Mouse (Mus musculus) kidney, postnatal 36 days (tissue): Measurements from ENCODE around the gene Plxnb3.
"Not testable (repeated sequence)": the region's sequence is repeated elsewhere in the genome, so short reads cannot be mapped to it uniquely, and the experiment has no call there.

Source experiments
- DNase-seq, 2 experiments: peaks; one replicate each; pipeline ENCODE4 v3.0.0; 2021 to 2022; ENCODE audit warnings: mixed read lengths in 2 of 2

Plxnb3 gene

GRCm38 (mm10) chrX:73756334-73757140, at the start of gene Plxnb3:
Gene Plxnb3, plus strand, starts transcription at chrX:73757090.
- DNase-seq = no peak

GRCm38 (mm10) chrX:73715476-73716108, 41.3 kb upstream of the Plxnb3 start:
- DNase-seq = peak; percentile 49 to 67

- DNase-seq = peak; percentile 96 to 97
Observed at GRCm38 (mm10) chrX:73716109-73716661, 40.7 kb upstream of the Plxnb3 start, which contains the start of the genes Bcap31 and Abcd1. Gene Bcap31, minus strand, starts transcription at chrX:73716175. Gene Abcd1, plus strand, starts transcription at chrX:73716597.

GRCm38 (mm10) chrX:73716709-73717545, 40.0 kb upstream of the Plxnb3 start:
- DNase-seq = no peak

GRCm38 (mm10) chrX:73717667-73718066, 39.2 kb upstream of the Plxnb3 start:
- peak in 1 of 2 experiments; percentile 22 for DNase-seq

GRCm38 (mm10) chrX:73718271-73718670, 38.6 kb upstream of the Plxnb3 start:
- no peak for DNase-seq

GRCm38 (mm10) chrX:73718686-73719362, 38.1 kb upstream of the Plxnb3 start:
- DNase-seq = peak; percentile 40 to 69

- DNase-seq = no peak
Observed at GRCm38 (mm10) chrX:73730908-73731307, 26.0 kb upstream of the Plxnb3 start.

GRCm38 (mm10) chrX:73738155-73738554, 18.7 kb upstream of the Plxnb3 start:
- DNase-seq = peak in 1 of 2 experiments; percentile 9

- DNase-seq = no peak
Observed at GRCm38 (mm10) chrX:73739151-73739550, 17.7 kb upstream of the Plxnb3 start.

GRCm38 (mm10) chrX:73739841-73740240, 17.0 kb upstream of the Plxnb3 start:
- not testable (repeated sequence) for DNase-seq

GRCm38 (mm10) chrX:73744774-73745481, 12.0 kb upstream of the Plxnb3 start:
- no peak for DNase-seq

- no peak for DNase-seq
Observed at GRCm38 (mm10) chrX:73748977-73749376, 7.9 kb upstream of the Plxnb3 start.

GRCm38 (mm10) chrX:73758611-73759290, 1.9 kb downstream of the Plxnb3 start:
- peak in 1 of 2 experiments; percentile 13 for DNase-seq

GRCm38 (mm10) chrX:73765311-73765710, 8.4 kb downstream of the Plxnb3 start:
- DNase-seq = peak; percentile 76 to 77

- DNase-seq = peak in 1 of 2 experiments; percentile 53
Observed at GRCm38 (mm10) chrX:73767267-73767666, 10.4 kb downstream of the Plxnb3 start.

GRCm38 (mm10) chrX:73774168-73774760, 17.4 kb downstream of the Plxnb3 start, which contains the start of gene Srpk3:
Gene Srpk3, plus strand, starts transcription at chrX:73774405.
- peak in 1 of 2 experiments; percentile 12 for DNase-seq

- peak in 1 of 2 experiments; percentile 21 for DNase-seq
Observed at GRCm38 (mm10) chrX:73774802-73775483, 18.1 kb downstream of the Plxnb3 start.

GRCm38 (mm10) chrX:73782227-73782626, 25.3 kb downstream of the Plxnb3 start:
- DNase-seq = no peak

GRCm38 (mm10) chrX:73785666-73786065, 28.8 kb downstream of the Plxnb3 start:
- peak; percentile 5 to 76 for DNase-seq
